Mouse (Mus musculus) bone marrow, adult 2 months (tissue): ENCODE measurements around the gene Krtap19-2.

Experiments
- CTCF ChIP-seq: fragments of 200-500 bp; IDR thresholded peaks from 2 replicates; pipeline ENCODE4 v1.5.1; 2011; ENCODE audit warnings: low read length, control low read depth; ENCODE audit not compliant: control insufficient read depth, insufficient read depth
- POLR2A ChIP-seq: fragments of 200-500 bp; IDR thresholded peaks from 2 replicates; pipeline ENCODE4 v1.6.1; 2011; ENCODE audit warnings: low read depth, mild to moderate bottlenecking, control low read depth, low read length, borderline replicate concordance; ENCODE audit not compliant: control insufficient read depth

DNA sequence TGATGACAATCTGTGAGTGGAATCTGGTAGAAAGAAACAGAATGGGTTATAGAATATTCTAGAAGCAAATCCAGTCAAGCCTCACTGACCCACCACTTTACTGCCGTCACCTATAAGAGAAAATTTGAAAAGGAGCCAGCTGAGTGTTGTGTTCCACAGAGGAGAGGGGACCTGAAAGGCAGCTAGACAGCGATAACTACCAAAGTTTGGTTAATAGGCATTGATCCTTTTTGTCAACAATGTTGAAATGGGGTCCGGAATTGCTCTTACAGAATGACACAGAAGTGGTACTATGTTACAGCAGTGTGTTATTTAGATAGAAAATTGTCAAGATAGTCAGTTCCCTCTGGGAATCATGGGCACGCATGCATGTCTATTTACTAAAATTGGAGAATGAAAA is 25.5 kb downstream of the Krtap19-2 start:
- TF ChIP-seq POLR2A (no peak), CTCF (no peak)
